Mouse (Mus musculus): ENCODE results near the gene Hip1. TPM values are rescaled to one million over a fixed set of nuclear protein-coding genes. Genes with fewer than 3 reads are reported as not detected.

Gene Hip1
- polyA plus RNA-seq, 1 experiment from 2014 or later, result 3.5 TPM

- Histone ChIP-seq H3K9me3 (replicated peaks) (no peaks in the 10 kb centered on the region), H3K4me2 (no peak overlapping the region), H3K4me1 (replicated peaks) (peaks cover 17% of the 10 kb centered on the region), H3K36me3 (replicated peaks) (peaks cover 18% of the 10 kb centered on the region), H3K9ac (no peak overlapping the region), H3K4me3 (replicated peaks) (no peak overlapping the region), H3K27ac (replicated peaks) (no peak overlapping the region), H3K27me3 (peaks cover 4% of the 10 kb centered on the region; the same call in 1 of the 2 replicates)
- 79% methylated on average over 6 of the region's 6 CpGs for WGBS (ENCODE audit: insufficient replicate concordance)
- no peak for ATAC-seq (ENCODE audit: insufficient read depth)
These were observed 176.6 kb downstream of the Hip1 start for GRCm38 (mm10) chr5:135368312-135368711.

DNA sequence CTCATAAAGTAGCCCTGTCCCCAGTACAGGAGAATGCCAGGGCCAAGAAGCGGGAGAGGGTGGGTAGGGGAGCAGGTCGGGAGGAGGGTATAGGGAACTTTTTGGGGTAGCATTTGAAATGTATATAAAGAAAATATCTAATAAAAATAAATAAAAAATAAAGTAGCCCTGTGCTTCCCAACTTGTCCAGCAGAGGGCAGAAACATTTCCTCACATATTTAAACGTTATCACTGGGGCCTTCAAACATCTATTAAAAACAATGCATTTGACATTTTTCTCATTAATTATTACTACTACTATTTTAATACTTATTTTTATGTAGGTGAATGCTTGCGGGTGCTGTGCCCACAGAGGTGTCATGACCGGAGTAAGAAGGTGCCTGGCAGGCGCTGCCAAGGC, 177.1 kb downstream of the Hip1 start:
- 52% methylated on average over 6 of the region's 6 CpGs for WGBS (ENCODE audit: insufficient replicate concordance)
- Histone ChIP-seq H3K4me2 (no peak overlapping the region), H3K4me3 (replicated peaks) (no peak overlapping the region), H3K27me3 (peaks cover 4% of the 10 kb centered on the region; the same call in 1 of the 2 replicates), H3K36me3 (replicated peaks) (peaks cover 15% of the 10 kb centered on the region), H3K27ac (replicated peaks) (no peak overlapping the region), H3K9ac (no peak overlapping the region), H3K9me3 (replicated peaks) (no peaks in the 10 kb centered on the region), H3K4me1 (replicated peaks) (peaks cover 17% of the 10 kb centered on the region)
- ATAC-seq (ENCODE audit: insufficient read depth), result no peak

DNA sequence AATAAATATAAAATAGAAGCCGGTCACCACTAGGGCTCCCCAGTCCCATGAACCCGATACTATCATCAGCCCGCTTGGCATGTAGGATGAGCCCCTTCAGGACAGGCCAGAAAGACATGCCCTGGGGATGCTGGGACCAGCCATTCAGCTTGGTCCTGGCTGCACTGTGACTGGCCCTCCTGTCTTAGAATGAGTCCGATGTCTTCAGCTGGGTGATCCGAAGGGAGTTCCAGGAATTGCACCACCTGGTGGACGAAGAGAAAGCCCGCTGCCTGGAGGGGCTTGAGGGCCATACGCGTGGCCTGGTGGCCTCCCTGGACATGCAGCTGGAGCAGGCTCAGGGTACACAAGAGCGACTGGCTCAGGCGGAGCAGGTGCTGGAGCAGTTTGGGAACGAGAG, 181.4 kb downstream of the Hip1 start:
- no peak for ATAC-seq (ENCODE audit: insufficient read depth)
- Histone ChIP-seq H3K27me3 (peaks cover 4% of the 10 kb centered on the region; the same call in 1 of the 2 replicates), H3K4me3 (replicated peaks) (no peak overlapping the region), H3K9ac (no peak overlapping the region), H3K4me1 (replicated peaks) (no peaks in the 10 kb centered on the region), H3K27ac (replicated peaks) (no peak overlapping the region), H3K9me3 (replicated peaks) (no peaks in the 10 kb centered on the region), H3K36me3 (replicated peaks) (no peaks in the 10 kb centered on the region), H3K4me2 (no peak overlapping the region)
- 27% methylated on average over 12 of the region's 12 CpGs for WGBS (ENCODE audit: insufficient replicate concordance)

DNA sequence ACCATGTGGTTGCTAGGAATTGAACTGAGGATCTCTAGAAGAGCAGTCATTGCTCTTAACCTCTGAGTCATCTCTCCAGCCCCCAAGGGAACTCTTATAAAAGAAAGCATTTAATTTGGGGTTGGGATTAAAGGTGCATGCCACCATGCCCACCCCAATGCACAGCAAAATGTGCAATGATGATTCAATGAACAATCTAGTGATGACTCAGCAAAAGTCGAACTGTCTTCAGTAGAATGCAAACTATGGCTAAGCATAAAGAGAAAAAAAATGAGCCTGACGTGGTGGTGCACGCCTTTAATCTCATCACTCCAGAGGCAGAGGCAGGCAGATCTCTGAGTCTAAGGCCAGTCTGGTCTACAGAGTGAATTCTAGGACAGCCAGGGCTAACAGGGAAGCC, 182.3 kb downstream of the Hip1 start:
- WGBS (ENCODE audit: insufficient replicate concordance), result 39% methylated on average over 3 of the region's 3 CpGs
- Histone ChIP-seq H3K9ac (no peak overlapping the region), H3K4me3 (replicated peaks) (no peak overlapping the region), H3K27ac (replicated peaks) (no peak overlapping the region), H3K36me3 (replicated peaks) (no peaks in the 10 kb centered on the region), H3K4me2 (no peak overlapping the region), H3K9me3 (replicated peaks) (no peaks in the 10 kb centered on the region), H3K27me3 (peaks cover 4% of the 10 kb centered on the region; the same call in 1 of the 2 replicates), H3K4me1 (replicated peaks) (no peaks in the 10 kb centered on the region)
- ATAC-seq (ENCODE audit: insufficient read depth), result no peak

DNA sequence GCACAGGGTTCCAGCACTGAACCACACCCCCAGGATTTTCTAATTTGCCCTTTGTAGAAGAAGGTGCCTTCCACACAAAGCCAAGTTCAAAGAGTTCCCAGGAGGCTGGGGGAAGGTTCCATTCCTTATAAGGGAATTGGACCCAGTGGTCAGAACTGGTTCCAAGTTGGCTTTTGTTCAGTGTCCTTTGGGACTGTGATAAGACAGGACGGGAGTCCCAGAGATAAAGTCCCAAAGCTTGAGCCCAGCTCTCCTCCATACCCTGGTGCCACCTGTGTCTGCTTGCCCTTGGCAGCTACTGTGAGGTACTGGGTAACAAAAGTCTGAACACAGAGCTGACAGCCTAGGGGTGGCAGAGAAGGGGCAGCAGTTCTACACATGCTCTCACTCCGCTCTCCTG, 185.1 kb downstream of the Hip1 start:
- 73% methylated on average over 2 of the region's 2 CpGs for WGBS (ENCODE audit: insufficient replicate concordance)
- no peak overlapping the region for H3K9ac ChIP-seq

DNA sequence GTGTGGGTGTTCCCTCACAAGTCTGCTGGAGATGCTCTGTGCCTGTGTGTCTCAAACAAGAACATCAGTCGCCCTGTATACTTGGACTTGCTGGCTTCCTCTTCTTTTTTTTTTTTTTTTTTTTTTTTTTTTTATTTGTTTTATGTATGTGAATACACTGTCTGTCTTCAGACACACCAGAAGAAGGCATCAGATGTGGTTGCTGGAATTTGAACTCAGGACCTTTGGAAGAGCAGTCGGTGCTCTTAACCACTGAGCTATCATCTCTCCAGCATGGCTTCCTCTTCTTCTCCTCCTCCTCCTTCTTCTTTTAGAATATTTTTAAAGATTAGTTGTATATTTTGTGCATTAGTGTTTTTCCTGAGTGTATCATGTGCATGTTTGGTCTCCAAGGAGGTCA, 187.4 kb downstream of the Hip1 start:
- Histone ChIP-seq H3K4me3 (replicated peaks) (no peak overlapping the region), H3K9me3 (replicated peaks) (no peaks in the 10 kb centered on the region), H3K4me2 (no peak overlapping the region), H3K36me3 (replicated peaks) (no peaks in the 10 kb centered on the region), H3K9ac (no peak overlapping the region), H3K4me1 (replicated peaks) (no peaks in the 10 kb centered on the region; the same call in 1 of the 2 replicates), H3K27me3 (peaks cover 14% of the 10 kb centered on the region), H3K27ac (replicated peaks) (no peak overlapping the region)
- ATAC-seq (ENCODE audit: insufficient read depth), result no peak
- WGBS (ENCODE audit: insufficient replicate concordance), result 61% methylated on average over 2 of the region's 2 CpGs

More for the DNA sequence above, 185.1 kb downstream of the Hip1 start:
- Histone ChIP-seq H3K4me2 (no peak overlapping the region), H3K4me1 (replicated peaks) (no peaks in the 10 kb centered on the region), H3K27me3 (peaks cover 4% of the 10 kb centered on the region; the same call in 1 of the 2 replicates), H3K9me3 (replicated peaks) (no peaks in the 10 kb centered on the region), H3K27ac (replicated peaks) (no peak overlapping the region), H3K36me3 (replicated peaks) (no peaks in the 10 kb centered on the region), H3K4me3 (replicated peaks) (no peak overlapping the region)
- no peak for ATAC-seq (ENCODE audit: insufficient read depth)

Small RNAs within 50 kb of the gene (microRNA-seq; reads per million reads assigned to microRNA genes)
- not detected for gene Mir7033

Other genes starting within 250 kb of the Hip1 start
- 0.09 TPM in 1 of 2 replicates, not detected in the other for gene Fkbp6, start 195.1 kb downstream of the Hip1 start, polyA plus RNA-seq (2015; fragmentation: Nextera tagmentation; extraction: Ambion mirVana)
- not detected in 2 replicates for gene Trim50, start 191.8 kb downstream of the Hip1 start, polyA plus RNA-seq (2015; fragmentation: Nextera tagmentation; extraction: Ambion mirVana)
- gene Nsun5, start 175.2 kb downstream of the Hip1 start, polyA plus RNA-seq (2015; fragmentation: Nextera tagmentation; extraction: Ambion mirVana), result 16.1 and 16.4 TPM in 2 replicates
- 5.5 and 5.8 TPM in 2 replicates for gene Pom121, start 150.6 kb downstream of the Hip1 start, polyA plus RNA-seq (2015; fragmentation: Nextera tagmentation; extraction: Ambion mirVana)
- gene Ccl26, start 18.4 kb upstream of the Hip1 start, polyA plus RNA-seq (2015; fragmentation: Nextera tagmentation; extraction: Ambion mirVana), result not detected in 2 replicates
- gene Ccl24, start 27.9 kb upstream of the Hip1 start, polyA plus RNA-seq (2015; fragmentation: Nextera tagmentation; extraction: Ambion mirVana), result 15.4 and 20.1 TPM in 2 replicates
- 9.1 and 9.4 TPM in 2 replicates for gene Rhbdd2, start 87.5 kb upstream of the Hip1 start, polyA plus RNA-seq (2015; fragmentation: Nextera tagmentation; extraction: Ambion mirVana)
- 37.0 and 45.5 TPM in 2 replicates for gene Por, start 124.9 kb upstream of the Hip1 start, polyA plus RNA-seq (2015; fragmentation: Nextera tagmentation; extraction: Ambion mirVana)
- 17.8 and 18.9 TPM in 2 replicates for gene Tmem120a, start 199.3 kb upstream of the Hip1 start, polyA plus RNA-seq (2015; fragmentation: Nextera tagmentation; extraction: Ambion mirVana)
- gene Styxl1, start 233.3 kb upstream of the Hip1 start, polyA plus RNA-seq (2015; fragmentation: Nextera tagmentation; extraction: Ambion mirVana), result not detected in 2 replicates
- gene Mdh2, start 233.4 kb upstream of the Hip1 start, polyA plus RNA-seq (2015; fragmentation: Nextera tagmentation; extraction: Ambion mirVana), result 302 and 306 TPM in 2 replicates